17 mouse cellular contexts compared by ENCODE assay signal in genomic region chrX:74408340-74408739, GRCm38 (mm10).
"Had no signal": no experiment of that assay in that cellular context is flagged by ENCODE, and none has a peak within 500 bp of the region (broad histone marks: within the 10 kb centered on the region; RNA-seq: fewer than 3 reads in every experiment).

No protein-coding gene starts in this region.

- H3K9me3 ChIP-seq: lung, embryonic 15.5 days; megakaryocyte, embryonic 14.5 days; midbrain, embryonic 13.5 days; neural tube, embryonic 12.5 days; stomach, embryonic 15.5 days had no signal

- H3K4me1 ChIP-seq: lung, embryonic 15.5 days; megakaryocyte, embryonic 14.5 days; midbrain, embryonic 13.5 days; neural tube, embryonic 12.5 days; stomach, embryonic 15.5 days had no signal

- H3K27me3 ChIP-seq: lung, embryonic 15.5 days; midbrain, embryonic 13.5 days; neural tube, embryonic 12.5 days; stomach, embryonic 15.5 days had no signal

- H3K27ac ChIP-seq: lung, embryonic 15.5 days; macrophage; midbrain, embryonic 13.5 days; neural tube, embryonic 12.5 days; stomach, embryonic 15.5 days; stomach, postnatal 0 days had no signal

- H3K4me2 ChIP-seq: lung, embryonic 15.5 days; midbrain, embryonic 11.5 days; midbrain, embryonic 13.5 days; neural tube, embryonic 12.5 days; stomach, embryonic 15.5 days had no signal

- H3K36me3 ChIP-seq: lung, embryonic 15.5 days; neural tube, embryonic 12.5 days; stomach, embryonic 15.5 days had no signal

- ATAC-seq: liver, postnatal 0 days; lung, postnatal 0 days; midbrain, embryonic 13.5 days had no signal

- H3K4me3 ChIP-seq: lung, embryonic 15.5 days; megakaryocyte, embryonic 14.5 days; midbrain, embryonic 13.5 days; neural tube, embryonic 12.5 days; stomach, embryonic 15.5 days had no signal

- DNase-seq: liver, postnatal 0 days; lung, adult 2 months; lung, postnatal 14 days; lung, postnatal 36 days; right cerebral cortex, postnatal 14 days; thymus, adult 2 months; thymus, postnatal 25 days; thymus, postnatal 4 days had no signal

- H3K9ac ChIP-seq: liver, postnatal 0 days; lung, embryonic 15.5 days; midbrain, embryonic 13.5 days; neural tube, embryonic 12.5 days; stomach, embryonic 15.5 days had no signal
